Mouse (Mus musculus): ENCODE data around the gene Olfr320. TPM values are rescaled to one million over a fixed set of nuclear protein-coding genes. Genes with fewer than 3 reads are reported as not detected.

The Olfr320 gene
- total RNA-seq, 2 experiments from 2014 or later = not detected

Other genes starting within 250 kb of the Olfr320 start
- gene Gm12253, start 248.5 kb upstream of the Olfr320 start, total RNA-seq (2021) = not detected
- not detected for gene Lypd9, start 228.2 kb upstream of the Olfr320 start, total RNA-seq (2021)
- not detected for gene Olfr30, start 218.8 kb upstream of the Olfr320 start, total RNA-seq (2021)
- gene Olfr332, start 188.5 kb upstream of the Olfr320 start, total RNA-seq (2021) = not detected
- not detected for gene Olfr331, start 178.5 kb upstream of the Olfr320 start, total RNA-seq (2021)
- gene Olfr330, start 146.3 kb upstream of the Olfr320 start, total RNA-seq (2021) = not detected
- not detected for gene Olfr329-ps, start 134.7 kb upstream of the Olfr320 start, total RNA-seq (2021)
- gene Olfr328, start 125.5 kb upstream of the Olfr320 start, total RNA-seq (2021) = not detected
- not detected for gene Olfr224, start 110.5 kb upstream of the Olfr320 start, total RNA-seq (2021)
- gene Olfr325, start 103.4 kb upstream of the Olfr320 start, total RNA-seq (2021) = not detected
- not detected for gene Olfr324, start 86.0 kb upstream of the Olfr320 start, total RNA-seq (2021)
- not detected for gene 2210407C18Rik, start 65.0 kb upstream of the Olfr320 start, total RNA-seq (2021)
- not detected for gene Olfr323, start 50.6 kb upstream of the Olfr320 start, total RNA-seq (2021)
- not detected for gene Trim58, start 40.6 kb upstream of the Olfr320 start, total RNA-seq (2021)
- not detected for gene Olfr322, start 22.3 kb upstream of the Olfr320 start, total RNA-seq (2021)
- not detected for gene Olfr319, start 18.1 kb downstream of the Olfr320 start, total RNA-seq (2021)
- not detected for gene Olfr318, start 42.9 kb downstream of the Olfr320 start, total RNA-seq (2021)
- gene Olfr317, start 58.1 kb downstream of the Olfr320 start, total RNA-seq (2021) = not detected
- not detected for gene Olfr316, start 71.6 kb downstream of the Olfr320 start, total RNA-seq (2021)
- gene Olfr315, start 92.1 kb downstream of the Olfr320 start, total RNA-seq (2021) = not detected
- not detected for gene Olfr314, start 101.9 kb downstream of the Olfr320 start, total RNA-seq (2021)
- not detected for gene Fam183b, start 120.9 kb downstream of the Olfr320 start, total RNA-seq (2021)
- gene Olfr313, start 133.9 kb downstream of the Olfr320 start, total RNA-seq (2021) = not detected
- not detected for gene Olfr312, start 148.1 kb downstream of the Olfr320 start, total RNA-seq (2021)
- gene Olfr311, start 158.2 kb downstream of the Olfr320 start, total RNA-seq (2021) = not detected
- 1 to 10 TPM in 1 of 2 experiments, under 1 TPM in 1; 0.69 to 1.1 TPM for gene Gm12258, start 166.1 kb downstream of the Olfr320 start, total RNA-seq (2021)
- gene 2810021J22Rik, start 186.1 kb downstream of the Olfr320 start, total RNA-seq (2021) = 1 to 10 TPM in 1 of 2 experiments, under 1 TPM in 1; 0.74 to 1.2 TPM
- gene Zfp39, start 223.1 kb downstream of the Olfr320 start, total RNA-seq (2021) = 1 to 10 TPM; 2.0 to 3.2 TPM
- not detected for gene Btnl10, start 236.8 kb downstream of the Olfr320 start, total RNA-seq (2021)